Mouse (Mus musculus) MEL (cell line): ENCODE results near the gene Rnf186. TPM values are rescaled to one million over a fixed set of nuclear protein-coding genes. Genes with fewer than 3 reads are reported as not detected.

ENCODE experiments used
- DNase-seq: peaks from one replicate; pipeline ENCODE4 v3.0.0; 2011; ENCODE audit warnings: low read depth, low spot score
- H3K27ac ChIP-seq: 2 replicates; pipeline ENCODE4 v1.5.1; 2012; ENCODE audit warnings: low read depth, mild to moderate bottlenecking, control low read depth, low read length, moderate library complexity; ENCODE audit not compliant: control insufficient read depth
- H3K27me3 ChIP-seq, 2 experiments: fragments of 150-350 bp in 1 of 2; sonication (generic) in 1 of 2; 2 replicates each; pipeline ENCODE4 v1.6.1; 2012; ENCODE audit warnings: low read length in 2 of 2, mild to moderate bottlenecking in 2 of 2, improper control_type of control experiment in 1 of 2, moderate library complexity in 1 of 2; ENCODE audit not compliant: insufficient read depth in 2 of 2, control insufficient read depth in 1 of 2
- H3K36me3 ChIP-seq, 2 experiments: 2 replicates each; pipeline ENCODE4 v1.6.1; 2012 to 2014; ENCODE audit warnings: low read length in 2 of 2, improper control_type of control experiment in 1 of 2, inconsistent platforms in 1 of 2, mild to moderate bottlenecking in 1 of 2; ENCODE audit not compliant: insufficient read depth in 2 of 2, control insufficient read depth in 1 of 2
- H3K4me1 ChIP-seq, 2 experiments: fragments of 150-350 bp in 1 of 2; sonication (generic) in 1 of 2; 2 replicates each; pipeline ENCODE4 v1.6.1; 2012; ENCODE audit warnings: low read length in 2 of 2, improper control_type of control experiment in 1 of 2, mild to moderate bottlenecking in 1 of 2; ENCODE audit not compliant: insufficient read depth in 2 of 2, control insufficient read depth in 1 of 2
- H3K4me3 ChIP-seq, 2 experiments: fragments of 150-350 bp in 1 of 2; sonication (generic) in 1 of 2; 2 replicates each; pipeline ENCODE4 v1.5.1; 2012; ENCODE audit warnings: low read depth in 2 of 2, low read length in 2 of 2, mild to moderate bottlenecking in 2 of 2, moderate library complexity in 2 of 2, control low read depth in 1 of 2, improper control_type of control experiment in 1 of 2; ENCODE audit not compliant: control insufficient read depth in 1 of 2, insufficient read depth in 1 of 2
- H3K79me2 ChIP-seq: 2 replicates; pipeline ENCODE4 v1.6.1; 2012; ENCODE audit warnings: mild to moderate bottlenecking, low read length, moderate library complexity; ENCODE audit not compliant: control insufficient read depth, poor library complexity, insufficient read depth
- H3K9ac ChIP-seq: 2 replicates; pipeline ENCODE4 v1.6.1; 2012; ENCODE audit warnings: low read depth, mild to moderate bottlenecking, control low read depth, low read length, moderate library complexity; ENCODE audit not compliant: control insufficient read depth, poor library complexity, severe bottlenecking
- H3K9me3 ChIP-seq: fragments of 150-350 bp; sonication (generic); replicated peaks from 2 replicates; pipeline ENCODE4 v1.6.1; 2012; ENCODE audit warnings: mild to moderate bottlenecking, low read length, improper control_type of control experiment, moderate library complexity; ENCODE audit not compliant: insufficient read depth
- CHD1 ChIP-seq: IDR thresholded peaks from 2 replicates; pipeline ENCODE4 v1.6.1; 2012; ENCODE audit warnings: low read depth, mild to moderate bottlenecking, inconsistent platforms, low read length, improper control_type of control experiment
- CTCF ChIP-seq, 3 experiments: IDR thresholded peaks in 2 of 3; conservative IDR thresholded peaks in 1 of 3; 2 replicates each; pipeline ENCODE4 v1.5.1; 2011 to 2012; ENCODE audit warnings: low read length in 3 of 3, low read depth in 2 of 3, mild to moderate bottlenecking in 2 of 3, improper control_type of control experiment in 1 of 3, inconsistent platforms in 1 of 3, mixed read lengths in 1 of 3, moderate library complexity in 1 of 3; ENCODE audit not compliant: control insufficient read depth in 1 of 3, insufficient read depth in 1 of 3, poor library complexity in 1 of 3, severe bottlenecking in 1 of 3
- ETS1 ChIP-seq: IDR thresholded peaks from 2 replicates; pipeline ENCODE4 v1.6.1; 2012; ENCODE audit warnings: low read depth, mild to moderate bottlenecking, inconsistent platforms, low read length, improper control_type of control experiment, moderate library complexity
- GABPA ChIP-seq: IDR thresholded peaks from 2 replicates; pipeline ENCODE4 v1.6.1; 2012; ENCODE audit warnings: low read depth, mild to moderate bottlenecking, inconsistent platforms, low read length, improper control_type of control experiment, moderate library complexity
- GATA1 ChIP-seq: IDR thresholded peaks from 2 replicates; pipeline ENCODE4 v1.6.1; 2011; ENCODE audit warnings: low read depth, low read length, improper control_type of control experiment
- JUND ChIP-seq: IDR thresholded peaks from 2 replicates; pipeline ENCODE4 v1.6.1; 2011; ENCODE audit warnings: low read depth, mild to moderate bottlenecking, improper control_type of control experiment, low read length
- MAFK ChIP-seq: IDR thresholded peaks from 2 replicates; pipeline ENCODE4 v1.6.1; 2011; ENCODE audit warnings: low read depth, mild to moderate bottlenecking, low read length, improper control_type of control experiment, borderline replicate concordance
- MEF2A ChIP-seq: IDR thresholded peaks from 2 replicates; pipeline ENCODE4 v1.6.1; 2014; ENCODE audit warnings: low read depth, mild to moderate bottlenecking, inconsistent platforms, low read length, improper control_type of control experiment; ENCODE audit not compliant: poor library complexity, insufficient replicate concordance, severe bottlenecking; ENCODE audit errors: extremely low read depth
- POLR2AphosphoS2 ChIP-seq: IDR thresholded peaks from 2 replicates; pipeline ENCODE4 v1.6.1; 2011; ENCODE audit warnings: low read length, improper control_type of control experiment
- RAD21 ChIP-seq: IDR thresholded peaks from 2 replicates; pipeline ENCODE4 v1.6.1; 2011; ENCODE audit warnings: mild to moderate bottlenecking, low read depth, low read length, improper control_type of control experiment
- RCOR1 ChIP-seq: IDR thresholded peaks from 2 replicates; pipeline ENCODE4 v1.6.1; 2012; ENCODE audit warnings: low read depth, mild to moderate bottlenecking, inconsistent platforms, low read length, improper control_type of control experiment
- SIN3A ChIP-seq: IDR thresholded peaks from 2 replicates; pipeline ENCODE4 v1.6.1; 2012; ENCODE audit warnings: low read length, improper control_type of control experiment, inconsistent platforms
- SMC3 ChIP-seq: IDR thresholded peaks from 2 replicates; pipeline ENCODE4 v1.6.1; 2011; ENCODE audit warnings: low read depth, low read length, improper control_type of control experiment
- TCF12 ChIP-seq: IDR thresholded peaks from 2 replicates; pipeline ENCODE4 v1.6.1; 2014; ENCODE audit warnings: low read depth, mild to moderate bottlenecking, inconsistent platforms, low read length, improper control_type of control experiment, moderate library complexity
- ZMIZ1 ChIP-seq: IDR thresholded peaks from 2 replicates; pipeline ENCODE4 v1.6.1; 2012; ENCODE audit warnings: low read depth, mild to moderate bottlenecking, inconsistent platforms, low read length, improper control_type of control experiment, moderate library complexity
- polyA plus RNA-seq, 2 experiments: library from polyadenylated mRNA; stranded (reverse) in 1 of 2; unstranded in 1 of 2; fragments of >175 nt in 1 of 2; fragments of >200 nt in 1 of 2; gene quantifications; 2 replicates each; pipeline versions ENCODE4 v1.2.1 to v1.2.4; 2012; ENCODE audit warnings: low replicate concordance in 2 of 2, low read depth in 1 of 2; ENCODE audit not compliant: insufficient read length in 2 of 2, insufficient read depth in 1 of 2, missing spikeins in 1 of 2
- total RNA-seq: library from RNA; depleted of rRNA; stranded (reverse); fragments of 300-350 nt; gene quantifications from 2 replicates; pipeline ENCODE4 v1.2.3, GENCODE M21; 2012

Rnf186 gene
- total and polyA plus RNA-seq, 3 experiments, result 0.19 to 0.61 TPM; not detected in 1

- TF ChIP-seq JUND, result no peak
- TF ChIP-seq GATA1, result no peak
- no peak for TF ChIP-seq SMC3
- no peak for TF ChIP-seq SIN3A
- TF ChIP-seq, all 39 proteins: peak for 0
- no peaks in the 10 kb centered on the region for H3K79me2 ChIP-seq
- no peaks in the 10 kb centered on the region for H3K9me3 ChIP-seq
- H3K4me1 ChIP-seq, result no peaks in the 10 kb centered on the region
- no peaks in the 10 kb centered on the region for H3K27me3 ChIP-seq
- H3K9ac ChIP-seq, result no peak overlapping the region
- no peak overlapping the region for H3K4me3 ChIP-seq
- DNase-seq, result no peak
- H3K27ac ChIP-seq, result no peak overlapping the region
- no peaks in the 10 kb centered on the region; a peak in 1 of 4 replicates for H3K36me3 ChIP-seq
Observed at GRCm38 (mm10) chr4:138980021-138980420, 13.1 kb downstream of the Rnf186 start.

DNA sequence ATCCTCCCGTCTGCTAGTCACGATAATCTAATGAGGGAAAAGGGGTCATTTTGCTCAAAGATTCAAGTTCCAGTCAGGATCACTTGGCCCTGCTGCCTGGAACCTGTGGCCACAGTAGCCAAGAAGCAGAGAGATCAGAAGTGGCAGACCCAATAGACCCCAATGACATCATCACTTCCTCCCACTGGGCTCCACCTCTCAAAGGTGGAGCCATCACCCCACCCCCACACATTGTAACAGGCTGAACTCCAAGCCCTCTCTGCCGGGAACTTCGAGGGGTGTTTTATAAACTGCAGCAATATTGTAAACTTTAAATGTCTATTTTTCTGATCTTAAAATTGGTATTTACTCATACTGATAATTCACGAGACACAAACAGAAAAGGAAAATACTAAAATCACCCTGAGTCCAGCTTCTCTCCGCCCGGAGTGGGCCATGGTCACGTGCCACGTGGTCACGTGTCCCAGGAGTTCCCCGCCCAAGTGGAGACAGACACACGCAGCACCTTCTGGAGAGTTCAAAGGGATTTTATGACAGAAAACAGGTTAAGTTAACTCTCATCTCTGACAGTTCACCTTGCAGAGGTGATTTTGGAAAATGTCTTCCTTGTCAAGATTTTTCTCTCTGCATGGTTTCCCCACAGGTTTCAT, 14.0 kb downstream of the Rnf186 start:
- no peak for TF ChIP-seq MEF2A
- TF ChIP-seq ZMIZ1, result no peak
- no peak for TF ChIP-seq RAD21
- TF ChIP-seq CTCF (IDR thresholded peaks at IDR 0.05 in 2 of 3, conservative IDR thresholded peaks at IDR 0.05 in 1 of 3; ENCODE audit: control insufficient read depth in 1 of 3, insufficient read depth in 1 of 3, low read depth in 2 of 3, low read length in 3 of 3, poor library complexity in 1 of 3, severe bottlenecking in 1 of 3), result no peak
- no peak for TF ChIP-seq MAFK
- TF ChIP-seq ETS1, result no peak
- TF ChIP-seq TCF12, result no peak
- TF ChIP-seq RCOR1, result no peak
- no peak for TF ChIP-seq POLR2AphosphoS2
- no peak for TF ChIP-seq GABPA
- no peaks in the 10 kb centered on the region; a peak in 1 of 4 replicates for H3K36me3 ChIP-seq
- no peaks in the 10 kb centered on the region for H3K4me1 ChIP-seq
- H3K79me2 ChIP-seq, result no peaks in the 10 kb centered on the region
- H3K27ac ChIP-seq, result no peak overlapping the region
- DNase-seq, result no peak
- H3K9me3 ChIP-seq, result no peaks in the 10 kb centered on the region
- H3K9ac ChIP-seq, result no peak overlapping the region
- H3K4me3 ChIP-seq, result no peak overlapping the region
- no peaks in the 10 kb centered on the region for H3K27me3 ChIP-seq

DNA sequence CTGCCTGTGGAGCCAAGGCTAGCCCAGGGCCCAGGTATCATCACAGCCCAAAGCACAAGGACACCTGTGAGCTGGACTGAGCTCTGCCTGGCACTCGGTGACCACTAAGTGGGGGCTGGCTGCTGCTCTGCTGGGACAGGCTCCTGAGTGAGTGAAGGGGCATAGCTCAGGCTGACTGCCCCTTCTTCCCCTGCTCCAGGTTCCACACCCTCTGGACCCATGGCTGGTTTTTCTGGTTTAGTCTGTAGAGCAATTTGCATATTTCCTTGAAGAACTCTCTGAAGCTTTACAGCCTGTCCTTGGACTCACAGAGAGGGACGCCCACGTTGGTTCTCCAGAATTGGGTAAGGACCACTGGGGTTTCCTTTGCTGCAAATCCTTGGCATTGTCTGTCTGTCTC, 16.5 kb downstream of the Rnf186 start:
- Histone ChIP-seq H3K9me3 (no peaks in the 10 kb centered on the region), H3K27me3 (no peaks in the 10 kb centered on the region), H3K4me1 (no peaks in the 10 kb centered on the region), H3K4me3 (no peak overlapping the region), H3K27ac (no peak overlapping the region), H3K79me2 (no peaks in the 10 kb centered on the region), H3K36me3 (no peaks in the 10 kb centered on the region; a peak in 1 of 4 replicates), H3K9ac (no peak overlapping the region)
- TF ChIP-seq CHD1 (no peak), MEF2A (no peak)
- DNase-seq, result no peak
